Mouse (Mus musculus) hindbrain, embryonic 15.5 days (tissue): Measurements from ENCODE around the gene Cdkl3. TPM values are rescaled to one million over a fixed set of nuclear protein-coding genes. Genes with fewer than 3 reads are reported as not detected.

Experiments used
- ATAC-seq: fragments of 200-750 bp; cut with Nextera tagmentation; 2 replicates; pipeline ENCODE4 v1.8.0; 2017; ENCODE audit warnings: low read depth, moderate number of reproducible peaks, moderate TSS enrichment; ENCODE audit not compliant: low FRiP score
- H3K27ac ChIP-seq: fragments of 300-500 bp; sonication (generic); replicated peaks from 2 replicates; pipeline ENCODE4 v1.5.1; 2015; ENCODE audit warnings: mild to moderate bottlenecking, inconsistent platforms
- H3K27me3 ChIP-seq: fragments of 300-500 bp; sonication (generic); 2 replicates; pipeline ENCODE4 v1.6.1; 2015; ENCODE audit warnings: control low read depth, inconsistent platforms
- H3K36me3 ChIP-seq: fragments of 300-500 bp; sonication (generic); 2 replicates; pipeline ENCODE4 v1.6.1; 2015; ENCODE audit warnings: control low read depth, inconsistent platforms
- H3K4me1 ChIP-seq: fragments of 300-500 bp; sonication (generic); replicated peaks from 2 replicates; pipeline ENCODE4 v1.6.1; 2015; ENCODE audit warnings: control low read depth, inconsistent platforms
- H3K4me2 ChIP-seq: fragments of 300-500 bp; sonication (generic); 2 replicates; pipeline ENCODE4 v1.6.1; 2015; ENCODE audit warnings: moderate library complexity, mild to moderate bottlenecking, inconsistent platforms
- H3K4me3 ChIP-seq: fragments of 300-500 bp; sonication (generic); 2 replicates; pipeline ENCODE4 v1.5.1; 2015; ENCODE audit warnings: mild to moderate bottlenecking, inconsistent platforms
- H3K9ac ChIP-seq: fragments of 300-500 bp; sonication (generic); 2 replicates; pipeline ENCODE4 v1.6.1; 2015; ENCODE audit warnings: inconsistent platforms
- H3K9me3 ChIP-seq: fragments of 300-500 bp; sonication (generic); 2 replicates; pipeline ENCODE4 v1.6.1; 2016; ENCODE audit warnings: control low read depth, inconsistent platforms
- WGBS: fragments of 180-500 bp; shearing (Covaris S2); methylation state at CpG from one replicate; pipeline ENCODE4 v1.1.7; 2015; 5-methylcytosine and 5-hydroxymethylcytosine counted together
- polyA plus RNA-seq: library from polyadenylated mRNA; unstranded; fragments of >200 nt; fragmentation: Nextera tagmentation; extraction: Ambion mirVana; gene quantifications from 2 replicates; pipeline ENCODE4 v1.2.1, GENCODE M21; 2015

Cdkl3 gene
- polyA plus RNA-seq: 25.5 and 26.0 TPM in 2 replicates

GRCm38 (mm10) chr11:52003772-52004528 is at the start of gene Cdkl3:
Cdkl3 (plus strand) TSS chr11:52004221.
- WGBS: under 1% methylated on average over 51 of the region's 51 CpGs
- H3K4me3 ChIP-seq: peak within 1 kb of the TSS; percentile 89

GRCm38 (mm10) chr11:51956112-51956511 is 47.9 kb upstream of the Cdkl3 start:
- ATAC-seq: no peak
- Histone ChIP-seq H3K9me3 (no peaks in the 10 kb centered on the region), H3K9ac (no peak overlapping the region), H3K4me3 (no peak overlapping the region), H3K4me2 (no peak overlapping the region), H3K27me3 (no peaks in the 10 kb centered on the region), H3K4me1 (no peaks in the 10 kb centered on the region), H3K27ac (no peak overlapping the region), H3K36me3 (no peaks in the 10 kb centered on the region)
- WGBS: 87% methylated on average over 9 of the region's 9 CpGs

More at GRCm38 (mm10) chr11:52003772-52004528, at the start of gene Cdkl3:
- Histone ChIP-seq H3K27ac (peak within 1 kb of the TSS; percentile 93), H3K27me3 (no peaks in the 10 kb centered on the region), H3K9ac (peak within 1 kb of the TSS; percentile 92), H3K4me1 (peaks cover 33% of the 10 kb centered on the region), H3K9me3 (no peaks in the 10 kb centered on the region), H3K36me3 (no peaks in the 10 kb centered on the region), H3K4me2 (peak within 1 kb of the TSS; percentile 64)
- ATAC-seq: peak; percentile 91

- H3K4me2 ChIP-seq: no peak overlapping the region
- no peaks in the 10 kb centered on the region for H3K27me3 ChIP-seq
- no peaks in the 10 kb centered on the region for H3K9me3 ChIP-seq
- no peak overlapping the region for H3K4me3 ChIP-seq
- H3K27ac ChIP-seq: no peak overlapping the region
- no peaks in the 10 kb centered on the region for H3K36me3 ChIP-seq
- no peak for ATAC-seq
- no peak overlapping the region for H3K9ac ChIP-seq
- 89% methylated on average over 4 of the region's 4 CpGs for WGBS
- no peaks in the 10 kb centered on the region for H3K4me1 ChIP-seq
These were observed 46.3 kb upstream of the Cdkl3 start for GRCm38 (mm10) chr11:51957760-51958159.

- no peak for ATAC-seq
- H3K4me3 ChIP-seq: no peak overlapping the region
- no peak overlapping the region for H3K27ac ChIP-seq
- no peaks in the 10 kb centered on the region for H3K36me3 ChIP-seq
- H3K9ac ChIP-seq: no peak overlapping the region
- no peaks in the 10 kb centered on the region for H3K9me3 ChIP-seq
- WGBS: 91% methylated on average over 5 of the region's 5 CpGs
- no peaks in the 10 kb centered on the region for H3K4me1 ChIP-seq
- no peaks in the 10 kb centered on the region for H3K27me3 ChIP-seq
- H3K4me2 ChIP-seq: no peak overlapping the region
These were observed 44.5 kb upstream of the Cdkl3 start for GRCm38 (mm10) chr11:51959511-51959910.

GRCm38 (mm10) chr11:51960061-51960460 is 44.0 kb upstream of the Cdkl3 start:
- Histone ChIP-seq H3K4me1 (no peaks in the 10 kb centered on the region), H3K9me3 (no peaks in the 10 kb centered on the region), H3K4me3 (no peak overlapping the region), H3K27me3 (no peaks in the 10 kb centered on the region), H3K9ac (no peak overlapping the region), H3K36me3 (no peaks in the 10 kb centered on the region), H3K4me2 (no peak overlapping the region), H3K27ac (no peak overlapping the region)
- ATAC-seq: no peak
- 91% methylated on average over 4 of the region's 4 CpGs for WGBS

- no peaks in the 10 kb centered on the region for H3K36me3 ChIP-seq
- ATAC-seq: no peak
- no peaks in the 10 kb centered on the region for H3K4me1 ChIP-seq
- no peak overlapping the region for H3K4me3 ChIP-seq
- no peaks in the 10 kb centered on the region for H3K27me3 ChIP-seq
- H3K9ac ChIP-seq: no peak overlapping the region
- no peaks in the 10 kb centered on the region for H3K9me3 ChIP-seq
- H3K27ac ChIP-seq: no peak overlapping the region
- 60% methylated on average over 11 of the region's 11 CpGs for WGBS
- no peak overlapping the region for H3K4me2 ChIP-seq
These were observed 43.0 kb upstream of the Cdkl3 start for GRCm38 (mm10) chr11:51960967-51961471.

GRCm38 (mm10) chr11:51961761-51962160 is 42.3 kb upstream of the Cdkl3 start:
- H3K4me1 ChIP-seq: no peaks in the 10 kb centered on the region
- H3K4me3 ChIP-seq: no peak overlapping the region
- ATAC-seq: no peak
- no peaks in the 10 kb centered on the region for H3K36me3 ChIP-seq
- 93% methylated on average over 8 of the region's 8 CpGs for WGBS
- no peak overlapping the region for H3K4me2 ChIP-seq
- no peaks in the 10 kb centered on the region for H3K9me3 ChIP-seq
- no peak overlapping the region for H3K9ac ChIP-seq
- no peaks in the 10 kb centered on the region for H3K27me3 ChIP-seq
- H3K27ac ChIP-seq: no peak overlapping the region

- H3K27me3 ChIP-seq: no peaks in the 10 kb centered on the region
- H3K9ac ChIP-seq: no peak overlapping the region
- WGBS: 90% methylated on average over 7 of the region's 7 CpGs
- H3K4me2 ChIP-seq: no peak overlapping the region
- no peak overlapping the region for H3K27ac ChIP-seq
- no peaks in the 10 kb centered on the region for H3K9me3 ChIP-seq
- H3K36me3 ChIP-seq: no peaks in the 10 kb centered on the region
- no peak for ATAC-seq
- H3K4me3 ChIP-seq: no peak overlapping the region
- H3K4me1 ChIP-seq: 0 out of 2 replicates have a peak, but pooled peaks cover 2% of the 10 kb centered on the region
These were observed 41.7 kb upstream of the Cdkl3 start for GRCm38 (mm10) chr11:51962277-51962676.

GRCm38 (mm10) chr11:51966651-51967050 is 37.4 kb upstream of the Cdkl3 start:
- Histone ChIP-seq H3K27ac (no peak overlapping the region), H3K4me3 (no peak overlapping the region), H3K27me3 (no peaks in the 10 kb centered on the region), H3K4me1 (peaks cover 15% of the 10 kb centered on the region), H3K36me3 (peaks cover 18% of the 10 kb centered on the region), H3K9me3 (no peaks in the 10 kb centered on the region), H3K4me2 (no peak overlapping the region), H3K9ac (no peak overlapping the region)
- 80% methylated on average over 5 of the region's 5 CpGs for WGBS
- ATAC-seq: no peak

GRCm38 (mm10) chr11:51967443-51968401 is 36.3 kb upstream of the Cdkl3 start, which contains the start of gene Cdkn2aipnl:
Cdkn2aipnl (plus strand) TSS chr11:51967661.
- Histone ChIP-seq H3K27ac (peak within 1 kb of the TSS; percentile 76), H3K36me3 (peaks cover 29% of the 10 kb centered on the region), H3K9ac (peak within 1 kb of the TSS; percentile 80), H3K4me3 (peak within 1 kb of the TSS; percentile 67), H3K4me1 (peaks cover 15% of the 10 kb centered on the region), H3K27me3 (no peaks in the 10 kb centered on the region), H3K9me3 (no peaks in the 10 kb centered on the region), H3K4me2 (peak within 1 kb of the TSS; percentile 90)
- ATAC-seq: peak; percentile 96
- WGBS: 4% methylated on average over 63 of the region's 63 CpGs

- Histone ChIP-seq H3K4me2 (peak overlapping the region; percentile 90; the same call in 1 of the 2 replicates), H3K9ac (no peak overlapping the region), H3K27ac (no peak overlapping the region), H3K9me3 (no peaks in the 10 kb centered on the region), H3K4me3 (no peak overlapping the region), H3K4me1 (peaks cover 15% of the 10 kb centered on the region), H3K27me3 (no peaks in the 10 kb centered on the region), H3K36me3 (peaks cover 39% of the 10 kb centered on the region)
- 96% methylated on average over 9 of the region's 9 CpGs for WGBS
- ATAC-seq: no peak
These were observed 35.1 kb upstream of the Cdkl3 start for GRCm38 (mm10) chr11:51968896-51969295.

- H3K9ac ChIP-seq: no peak overlapping the region
- 93% methylated on average over 2 of the region's 2 CpGs for WGBS
- H3K27ac ChIP-seq: no peak overlapping the region
- no peak overlapping the region for H3K4me2 ChIP-seq
- H3K4me3 ChIP-seq: no peak overlapping the region
- peaks cover 15% of the 10 kb centered on the region for H3K4me1 ChIP-seq
- ATAC-seq: no peak
- no peaks in the 10 kb centered on the region for H3K9me3 ChIP-seq
- peaks cover 42% of the 10 kb centered on the region for H3K36me3 ChIP-seq
- H3K27me3 ChIP-seq: no peaks in the 10 kb centered on the region
These were observed 34.5 kb upstream of the Cdkl3 start for GRCm38 (mm10) chr11:51969511-51969910.
